Mouse (Mus musculus) stomach, embryonic 15.5 days (tissue): ENCODE results near the gene Dctn2. TPM values are rescaled to one million over a fixed set of nuclear protein-coding genes. Genes with fewer than 3 reads are reported as not detected.

ENCODE experiments used
- ATAC-seq: fragments of 200-750 bp; cut with Nextera tagmentation; 2 replicates; pipeline ENCODE4 v1.8.0; 2017; ENCODE audit warnings: low read depth, moderate number of reproducible peaks, moderate TSS enrichment; ENCODE audit not compliant: insufficient read depth, low FRiP score
- H3K27ac ChIP-seq: fragments of 300-500 bp; sonication (generic); 2 replicates; pipeline ENCODE4 v1.5.1; 2015; ENCODE audit warnings: mild to moderate bottlenecking, inconsistent platforms
- H3K27me3 ChIP-seq: fragments of 300-500 bp; sonication (generic); replicated peaks from 2 replicates; pipeline ENCODE4 v1.6.1; 2015; ENCODE audit warnings: inconsistent platforms
- H3K36me3 ChIP-seq: fragments of 300-500 bp; sonication (generic); 2 replicates; pipeline ENCODE4 v1.6.1; 2015; ENCODE audit warnings: inconsistent platforms
- H3K4me1 ChIP-seq: fragments of 300-500 bp; sonication (generic); 2 replicates; pipeline ENCODE4 v1.6.1; 2015; ENCODE audit warnings: inconsistent platforms
- H3K4me2 ChIP-seq: fragments of 300-500 bp; sonication (generic); 2 replicates; pipeline ENCODE4 v1.6.1; 2015; ENCODE audit warnings: mild to moderate bottlenecking, inconsistent platforms
- H3K4me3 ChIP-seq: fragments of 300-500 bp; sonication (generic); replicated peaks from 2 replicates; pipeline ENCODE4 v1.5.1; 2015; ENCODE audit warnings: inconsistent platforms
- H3K9ac ChIP-seq: fragments of 300-500 bp; sonication (generic); 2 replicates; pipeline ENCODE4 v1.6.1; 2015; ENCODE audit warnings: inconsistent platforms
- H3K9me3 ChIP-seq: fragments of 300-500 bp; sonication (generic); 2 replicates; pipeline ENCODE4 v1.6.1; 2016; ENCODE audit warnings: inconsistent platforms
- WGBS: fragments of 180-500 bp; shearing (Covaris S2); methylation state at CpG from one replicate; pipeline ENCODE4 v1.1.7; 2015; 5-methylcytosine and 5-hydroxymethylcytosine counted together
- polyA plus RNA-seq: library from polyadenylated mRNA; unstranded; fragments of >200 nt; fragmentation: Nextera tagmentation; extraction: Ambion mirVana; gene quantifications from 2 replicates; pipeline ENCODE4 v1.2.1, GENCODE M21; 2015

Dctn2 gene
- polyA plus RNA-seq, 1 experiment from 2014 or later, result 161 TPM

- Histone ChIP-seq H3K9me3 (no peaks in the 10 kb centered on the region), H3K36me3 (no peaks in the 10 kb centered on the region), H3K27me3 (peaks cover 23% of the 10 kb centered on the region; the same call in 1 of the 2 replicates), H3K4me2 (no peak overlapping the region), H3K4me3 (no peak overlapping the region), H3K9ac (no peak overlapping the region), H3K27ac (no peak overlapping the region), H3K4me1 (peaks cover 17% of the 10 kb centered on the region)
- no peak for ATAC-seq
- WGBS, result 63% methylated on average over 4 of the region's 4 CpGs
Measured at GRCm38 (mm10) chr10:127322669-127323068, 56.5 kb downstream of the Dctn2 start.

- Histone ChIP-seq H3K4me1 (peaks cover 17% of the 10 kb centered on the region), H3K27me3 (peaks cover 27% of the 10 kb centered on the region; the same call in 1 of the 2 replicates), H3K9ac (no peak overlapping the region), H3K36me3 (no peaks in the 10 kb centered on the region), H3K9me3 (no peaks in the 10 kb centered on the region), H3K4me3 (no peak overlapping the region), H3K27ac (no peak overlapping the region), H3K4me2 (no peak overlapping the region)
- WGBS, result 68% methylated on average over 17 of the region's 17 CpGs
- no peak for ATAC-seq
Measured at GRCm38 (mm10) chr10:127323131-127323855, 57.1 kb downstream of the Dctn2 start.

GRCm38 (mm10) chr10:127324495-127324894, 58.3 kb downstream of the Dctn2 start:
- no peak overlapping the region for H3K4me2 ChIP-seq
- H3K27ac ChIP-seq, result no peak overlapping the region
- no peak overlapping the region for H3K4me3 ChIP-seq
- peaks cover 17% of the 10 kb centered on the region for H3K4me1 ChIP-seq
- no peaks in the 10 kb centered on the region for H3K36me3 ChIP-seq
- H3K9me3 ChIP-seq, result no peaks in the 10 kb centered on the region
- WGBS, result 8% methylated on average over 7 of the region's 7 CpGs
- H3K27me3 ChIP-seq, result peaks cover 27% of the 10 kb centered on the region; the same call in 1 of the 2 replicates
- no peak overlapping the region for H3K9ac ChIP-seq
- ATAC-seq, result no peak

- Histone ChIP-seq H3K4me1 (peaks cover 17% of the 10 kb centered on the region), H3K9me3 (no peaks in the 10 kb centered on the region), H3K36me3 (0 out of 2 replicates have a peak, but pooled peaks cover 7% of the 10 kb centered on the region), H3K4me3 (peak overlapping the region; percentile 46), H3K4me2 (peak overlapping the region; percentile 93), H3K27me3 (peaks cover 27% of the 10 kb centered on the region; the same call in 1 of the 2 replicates), H3K27ac (no peak overlapping the region), H3K9ac (no peak overlapping the region)
- no peak; the same call in 1 of the 2 replicates for ATAC-seq
- 37% methylated on average over 14 of the region's 14 CpGs for WGBS
Measured at GRCm38 (mm10) chr10:127325454-127326016, 59.4 kb downstream of the Dctn2 start.

- H3K4me3 ChIP-seq, result peak overlapping the region; percentile 46
- H3K4me2 ChIP-seq, result peak overlapping the region; percentile 93
- no peak overlapping the region for H3K27ac ChIP-seq
- peak; percentile 27; the same call in 1 of the 2 replicates for ATAC-seq
- peaks cover 17% of the 10 kb centered on the region for H3K4me1 ChIP-seq
- H3K9ac ChIP-seq, result 0 out of 2 replicates have a peak overlapping the region, but pooled peaks have one; percentile 13
- H3K27me3 ChIP-seq, result peaks cover 27% of the 10 kb centered on the region; the same call in 1 of the 2 replicates
- 3% methylated on average over 54 of the region's 54 CpGs for WGBS
- H3K9me3 ChIP-seq, result no peaks in the 10 kb centered on the region
- H3K36me3 ChIP-seq, result peaks cover 7% of the 10 kb centered on the region; the same call in 1 of the 2 replicates
Measured at GRCm38 (mm10) chr10:127326017-127326801, 60.0 kb downstream of the Dctn2 start.

- Histone ChIP-seq H3K9ac (0 out of 2 replicates have a peak overlapping the region, but pooled peaks have one; percentile 13), H3K4me1 (peaks cover 17% of the 10 kb centered on the region), H3K4me2 (peak overlapping the region; percentile 93), H3K27me3 (peaks cover 27% of the 10 kb centered on the region; the same call in 1 of the 2 replicates), H3K36me3 (peaks cover 7% of the 10 kb centered on the region; the same call in 1 of the 2 replicates), H3K9me3 (no peaks in the 10 kb centered on the region), H3K4me3 (peak overlapping the region; percentile 46), H3K27ac (no peak overlapping the region)
- no peak; the same call in 1 of the 2 replicates for ATAC-seq
- 10% methylated on average over 29 of the region's 29 CpGs for WGBS
Measured at GRCm38 (mm10) chr10:127326828-127327227, 60.7 kb downstream of the Dctn2 start.

- H3K27ac ChIP-seq, result no peak overlapping the region
- H3K4me2 ChIP-seq, result no peak overlapping the region
- no peak for ATAC-seq
- H3K36me3 ChIP-seq, result peaks cover 7% of the 10 kb centered on the region; the same call in 1 of the 2 replicates
- 48% methylated on average over 18 of the region's 18 CpGs for WGBS
- no peaks in the 10 kb centered on the region for H3K9me3 ChIP-seq
- peaks cover 27% of the 10 kb centered on the region; the same call in 1 of the 2 replicates for H3K27me3 ChIP-seq
- peaks cover 17% of the 10 kb centered on the region for H3K4me1 ChIP-seq
- H3K9ac ChIP-seq, result no peak overlapping the region
- no peak overlapping the region for H3K4me3 ChIP-seq
Measured at GRCm38 (mm10) chr10:127327461-127328145, 61.4 kb downstream of the Dctn2 start.

- Histone ChIP-seq H3K27ac (no peak overlapping the region), H3K4me3 (no peak overlapping the region), H3K9me3 (no peaks in the 10 kb centered on the region), H3K36me3 (peaks cover 7% of the 10 kb centered on the region; the same call in 1 of the 2 replicates), H3K4me2 (no peak overlapping the region), H3K9ac (no peak overlapping the region), H3K27me3 (peaks cover 23% of the 10 kb centered on the region; the same call in 1 of the 2 replicates), H3K4me1 (peaks cover 17% of the 10 kb centered on the region)
- ATAC-seq, result no peak
- WGBS, result 80% methylated on average over 7 of the region's 7 CpGs
Measured at GRCm38 (mm10) chr10:127330212-127330611, 64.0 kb downstream of the Dctn2 start.

Other genes with a start within 250 kb of the Dctn2 start
- gene Tsfm, start 235.5 kb upstream of the Dctn2 start, polyA plus RNA-seq, result 79.9 and 85.2 TPM in 2 replicates
- gene Mettl1, start 225.0 kb upstream of the Dctn2 start, polyA plus RNA-seq, result 54.3 and 55.2 TPM in 2 replicates
- 1.1 and 1.5 TPM in 2 replicates for gene Eef1akmt3, start 224.9 kb upstream of the Dctn2 start, polyA plus RNA-seq
- gene Cyp27b1, start 218.1 kb upstream of the Dctn2 start, polyA plus RNA-seq, result 0.17 and 0.32 TPM in 2 replicates
- 0.79 and 1.2 TPM in 2 replicates for gene March9, start 206.2 kb upstream of the Dctn2 start, polyA plus RNA-seq
- 1,443 and 1,450 TPM in 2 replicates for gene Cdk4, start 202.8 kb upstream of the Dctn2 start, polyA plus RNA-seq
- gene Tspan31, start 196.1 kb upstream of the Dctn2 start, polyA plus RNA-seq, result 154 and 163 TPM in 2 replicates
- gene Agap2, start 191.1 kb upstream of the Dctn2 start, polyA plus RNA-seq, result 0.28 and 0.67 TPM in 2 replicates
- 100 and 108 TPM in 2 replicates for gene Os9, start 145.2 kb upstream of the Dctn2 start, polyA plus RNA-seq
- gene B4galnt1, start 101.1 kb upstream of the Dctn2 start, polyA plus RNA-seq, result 29.4 and 31.4 TPM in 2 replicates
- gene Slc26a10, start 85.7 kb upstream of the Dctn2 start, polyA plus RNA-seq, result 1.1 and 1.3 TPM in 2 replicates
- 65.9 and 69.9 TPM in 2 replicates for gene Arhgef25, start 76.3 kb upstream of the Dctn2 start, polyA plus RNA-seq
- 90.4 and 106 TPM in 2 replicates for gene Dtx3, start 70.6 kb upstream of the Dctn2 start, polyA plus RNA-seq
- gene Pip4k2c, start 54.8 kb upstream of the Dctn2 start, polyA plus RNA-seq, result 29.9 and 32.3 TPM in 2 replicates
- 5.6 and 6.2 TPM in 2 replicates for gene Kif5a, start 3.0 kb upstream of the Dctn2 start, polyA plus RNA-seq
- gene Mbd6, start 22.6 kb downstream of the Dctn2 start, polyA plus RNA-seq, result 18.6 and 19.4 TPM in 2 replicates
- 109 and 110 TPM in 2 replicates for gene Mars, start 45.4 kb downstream of the Dctn2 start, polyA plus RNA-seq
- 5.6 and 6.3 TPM in 2 replicates for gene Arhgap9, start 55.6 kb downstream of the Dctn2 start, polyA plus RNA-seq
- gene Gli1, start 75.6 kb downstream of the Dctn2 start, polyA plus RNA-seq, result 9.1 and 10.1 TPM in 2 replicates
- 0.05 TPM in 1 of 2 replicates, not detected in the other for gene Inhbe, start 88.0 kb downstream of the Dctn2 start, polyA plus RNA-seq
- gene Inhbc, start 104.1 kb downstream of the Dctn2 start, polyA plus RNA-seq, result 0.27 TPM in 2 replicates
- gene R3hdm2, start 114.0 kb downstream of the Dctn2 start, polyA plus RNA-seq, result 26.5 and 34.1 TPM in 2 replicates
- gene Stac3, start 235.3 kb downstream of the Dctn2 start, polyA plus RNA-seq, result 0.92 and 1.7 TPM in 2 replicates
- gene Ndufa4l2, start 248.6 kb downstream of the Dctn2 start, polyA plus RNA-seq, result 92.8 and 117 TPM in 2 replicates